Mouse (Mus musculus) hematopoietic multipotent progenitor cell, adult 10-12 weeks (in vitro differentiated cells): ENCODE data around the gene Gm13420. TPM values are rescaled to one million over a fixed set of nuclear protein-coding genes. Genes with fewer than 3 reads are reported as not detected.

ENCODE experiments used
- polyA plus RNA-seq: library from polyadenylated mRNA; stranded (reverse); fragments of >175 nt; gene quantifications from 2 replicates; pipeline ENCODE4 v1.2.3, GENCODE M21; 2012; ENCODE audit warnings: low replicate concordance

The Gm13420 gene
- 0.13 TPM in 1 of 2 replicates, not detected in the other for polyA plus RNA-seq

DNA sequence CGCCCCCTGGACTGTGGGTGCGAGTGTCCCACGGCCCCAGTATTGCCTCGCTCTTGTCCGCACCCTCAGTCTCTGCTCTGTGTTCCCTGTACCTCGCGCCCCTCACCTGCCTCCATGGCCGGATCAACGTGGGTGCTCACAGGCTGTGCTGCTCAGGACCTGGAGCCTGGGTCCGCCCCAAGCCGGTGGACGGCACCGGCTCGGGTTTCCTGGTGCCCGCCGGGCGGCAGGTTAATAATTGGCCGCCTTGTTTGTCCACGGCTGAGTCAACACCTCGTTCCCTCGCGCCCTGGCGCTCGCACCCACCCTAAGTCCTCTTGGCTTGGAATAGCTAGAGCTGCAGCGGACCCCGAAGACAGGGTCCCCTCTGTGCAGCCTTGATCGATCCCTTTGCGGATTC is at the start of gene Gm13420:
TSS of gene Gm13420 (minus strand) at position 189 of the 400 bp plus-strand sequence.

GRCm38 (mm10) chr2:29787937-29788681 is 36.6 kb upstream of the Gm13420 start, which contains the start of gene Trub2:
Gene Trub2 (minus strand): TSS chr2:29788502.

GRCm38 (mm10) chr2:29787104-29787917 is 35.8 kb upstream of the Gm13420 start, which contains the start of gene Coq4:
Gene Coq4 (plus strand): TSS chr2:29787493.

Other genes with a start within 250 kb of the Gm13420 start
- 71.5 and 80.5 TPM in 2 replicates for gene Rapgef1, start 132.0 kb downstream of the Gm13420 start, polyA plus RNA-seq
- gene Gm13547, start 7.6 kb upstream of the Gm13420 start, polyA plus RNA-seq = not detected in 2 replicates
- gene Coq4, start 35.8 kb upstream of the Gm13420 start, polyA plus RNA-seq = 37.2 and 63.2 TPM in 2 replicates
- 3.4 and 6.7 TPM in 2 replicates for gene Trub2, start 36.8 kb upstream of the Gm13420 start, polyA plus RNA-seq
- gene Slc27a4, start 50.9 kb upstream of the Gm13420 start, polyA plus RNA-seq = 15.8 and 19.3 TPM in 2 replicates
- gene Urm1, start 68.4 kb upstream of the Gm13420 start, polyA plus RNA-seq = 16.7 and 39.5 TPM in 2 replicates
- gene Cercam, start 117.5 kb upstream of the Gm13420 start, polyA plus RNA-seq = 3.0 and 15.6 TPM in 2 replicates
- gene Odf2, start 137.5 kb upstream of the Gm13420 start, polyA plus RNA-seq = 8.3 and 26.5 TPM in 2 replicates
- gene Gle1, start 183.7 kb upstream of the Gm13420 start, polyA plus RNA-seq = 27.0 and 55.6 TPM in 2 replicates
- gene Sptan1, start 213.9 kb upstream of the Gm13420 start, polyA plus RNA-seq = 85.0 and 89.7 TPM in 2 replicates